Mouse (Mus musculus) liver, adult 2 months (tissue): ENCODE results near the gene Arrdc4.

Experiments
- CTCF ChIP-seq: fragments of 200-500 bp; IDR thresholded peaks from 2 replicates; pipeline ENCODE4 v1.5.1; 2011; ENCODE audit warnings: low read depth, low read length, control low read depth
- POLR2A ChIP-seq: fragments of 200-500 bp; IDR thresholded peaks from 2 replicates; pipeline ENCODE4 v1.6.1; 2011; ENCODE audit warnings: low read length, control low read depth; ENCODE audit not compliant: insufficient read depth; ENCODE audit errors: extremely low read depth

DNA sequence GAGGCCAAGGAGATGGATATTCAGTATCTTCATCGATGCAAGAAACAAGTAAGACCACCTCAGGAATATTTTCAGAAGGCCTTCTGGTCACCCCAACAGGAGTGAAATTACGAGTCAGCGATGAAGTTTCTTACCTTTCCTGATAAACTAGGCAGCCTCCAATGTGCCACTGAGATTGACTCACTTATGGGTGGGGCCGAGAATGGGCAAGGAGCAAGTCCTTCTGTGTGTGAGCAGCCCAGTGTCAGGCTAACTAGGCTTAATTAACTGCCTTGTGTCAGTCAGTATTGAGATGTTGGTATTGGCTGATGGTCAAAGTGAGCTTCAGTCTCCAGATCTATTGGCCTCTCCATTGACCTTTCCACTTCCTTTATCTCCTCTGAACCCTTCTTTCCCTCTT is 27.5 kb downstream of the Arrdc4 start:
- no peak for TF ChIP-seq CTCF
- TF ChIP-seq POLR2A: no peak
